Mouse (Mus musculus): ENCODE data around the gene Dpp4. TPM values are rescaled to one million over a fixed set of nuclear protein-coding genes. Genes with fewer than 3 reads are reported as not detected.

Gene Dpp4
- polyA plus RNA-seq, 1 experiment from 2014 or later = 0.88 TPM

GRCm38 (mm10) chr2:62382440-62382839 is 29.6 kb downstream of the Dpp4 start:
- no peaks in the 10 kb centered on the region for H3K27me3 ChIP-seq (ENCODE audit: control insufficient read depth, insufficient read depth, low read length)
- no peaks in the 10 kb centered on the region for H3K4me1 ChIP-seq (ENCODE audit: control insufficient read depth, insufficient read depth, low read length)
- no peak overlapping the region for H3K27ac ChIP-seq (ENCODE audit: low read depth, low read length)
- 76% methylated on average over 5 of the region's 5 CpGs for WGBS
- H3K36me3 ChIP-seq (ENCODE audit: control insufficient read depth, insufficient read depth, low read length) = no peaks in the 10 kb centered on the region
- H3K9ac ChIP-seq (replicated peaks; ENCODE audit: low read depth, low read length) = no peak overlapping the region
- no peak overlapping the region for H3K4me3 ChIP-seq (ENCODE audit: low read depth, low read length)
- no peak for ATAC-seq (ENCODE audit: low read depth)
- no peaks in the 10 kb centered on the region for H3K9me3 ChIP-seq (ENCODE audit: control insufficient read depth, low read length)
- no peak overlapping the region for H3K4me2 ChIP-seq (ENCODE audit: low read depth, low read length)

- ATAC-seq (ENCODE audit: low read depth) = no peak
Measured at GRCm38 (mm10) chr2:62381756-62382155, 30.3 kb downstream of the Dpp4 start.

GRCm38 (mm10) chr2:62373692-62374091 is 38.3 kb downstream of the Dpp4 start:
- no peak overlapping the region for H3K4me3 ChIP-seq (ENCODE audit: low read depth, low read length)
- WGBS = 78% methylated on average over 11 of the region's 11 CpGs
- no peak overlapping the region for H3K4me2 ChIP-seq (ENCODE audit: low read depth, low read length)

More at GRCm38 (mm10) chr2:62381756-62382155, 30.3 kb downstream of the Dpp4 start:
- no peak overlapping the region for H3K9ac ChIP-seq (replicated peaks; ENCODE audit: low read depth, low read length)
- H3K4me1 ChIP-seq (ENCODE audit: control insufficient read depth, insufficient read depth, low read length) = no peaks in the 10 kb centered on the region
- WGBS = 85% methylated on average over 6 of the region's 6 CpGs
- no peak overlapping the region for H3K27ac ChIP-seq (ENCODE audit: low read depth, low read length)
- H3K27me3 ChIP-seq (ENCODE audit: control insufficient read depth, insufficient read depth, low read length) = no peaks in the 10 kb centered on the region
- no peaks in the 10 kb centered on the region for H3K36me3 ChIP-seq (ENCODE audit: control insufficient read depth, insufficient read depth, low read length)
- H3K4me2 ChIP-seq (ENCODE audit: low read depth, low read length) = no peak overlapping the region
- H3K9me3 ChIP-seq (ENCODE audit: control insufficient read depth, low read length) = no peaks in the 10 kb centered on the region
- H3K4me3 ChIP-seq (ENCODE audit: low read depth, low read length) = no peak overlapping the region

DNA sequence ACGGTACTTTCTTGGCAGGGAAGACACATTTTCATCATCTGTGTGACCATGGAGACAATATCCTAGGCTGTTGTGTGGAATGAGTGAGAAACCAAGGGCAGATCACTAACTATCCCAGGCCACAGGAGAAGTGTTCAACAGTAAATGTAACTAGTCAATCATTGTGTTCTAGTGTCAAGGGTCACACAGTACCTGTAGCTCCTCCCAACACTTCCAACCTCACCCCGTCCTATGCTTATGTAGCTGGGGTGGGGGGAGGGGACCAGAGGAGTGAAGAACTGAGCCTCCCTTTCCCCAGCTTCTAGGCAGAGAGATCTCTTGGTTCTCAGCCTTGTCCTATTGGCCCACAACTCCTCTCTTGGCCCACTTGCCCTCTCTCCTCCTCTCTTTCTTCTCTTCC is 42.0 kb downstream of the Dpp4 start:
- Histone ChIP-seq H3K4me3 (ENCODE audit: low read depth, low read length) (no peak overlapping the region), H3K36me3 (ENCODE audit: control insufficient read depth, insufficient read depth, low read length) (no peaks in the 10 kb centered on the region), H3K9ac (replicated peaks; ENCODE audit: low read depth, low read length) (no peak overlapping the region), H3K9me3 (ENCODE audit: control insufficient read depth, low read length) (no peaks in the 10 kb centered on the region), H3K27ac (ENCODE audit: low read depth, low read length) (no peak overlapping the region), H3K4me2 (ENCODE audit: low read depth, low read length) (no peak overlapping the region), H3K27me3 (ENCODE audit: control insufficient read depth, insufficient read depth, low read length) (no peaks in the 10 kb centered on the region), H3K4me1 (ENCODE audit: control insufficient read depth, insufficient read depth, low read length) (no peaks in the 10 kb centered on the region)
- WGBS = 79% methylated on average over 2 of the region's 2 CpGs
- ATAC-seq (ENCODE audit: low read depth) = no peak

More at GRCm38 (mm10) chr2:62373692-62374091, 38.3 kb downstream of the Dpp4 start:
- H3K27me3 ChIP-seq (ENCODE audit: control insufficient read depth, insufficient read depth, low read length) = no peaks in the 10 kb centered on the region
- H3K9me3 ChIP-seq (ENCODE audit: control insufficient read depth, low read length) = no peaks in the 10 kb centered on the region
- no peak overlapping the region for H3K27ac ChIP-seq (ENCODE audit: low read depth, low read length)
- no peak for ATAC-seq (ENCODE audit: low read depth)
- no peak overlapping the region for H3K9ac ChIP-seq (replicated peaks; ENCODE audit: low read depth, low read length)
- H3K4me1 ChIP-seq (ENCODE audit: control insufficient read depth, insufficient read depth, low read length) = no peaks in the 10 kb centered on the region
- H3K36me3 ChIP-seq (ENCODE audit: control insufficient read depth, insufficient read depth, low read length) = no peaks in the 10 kb centered on the region

DNA sequence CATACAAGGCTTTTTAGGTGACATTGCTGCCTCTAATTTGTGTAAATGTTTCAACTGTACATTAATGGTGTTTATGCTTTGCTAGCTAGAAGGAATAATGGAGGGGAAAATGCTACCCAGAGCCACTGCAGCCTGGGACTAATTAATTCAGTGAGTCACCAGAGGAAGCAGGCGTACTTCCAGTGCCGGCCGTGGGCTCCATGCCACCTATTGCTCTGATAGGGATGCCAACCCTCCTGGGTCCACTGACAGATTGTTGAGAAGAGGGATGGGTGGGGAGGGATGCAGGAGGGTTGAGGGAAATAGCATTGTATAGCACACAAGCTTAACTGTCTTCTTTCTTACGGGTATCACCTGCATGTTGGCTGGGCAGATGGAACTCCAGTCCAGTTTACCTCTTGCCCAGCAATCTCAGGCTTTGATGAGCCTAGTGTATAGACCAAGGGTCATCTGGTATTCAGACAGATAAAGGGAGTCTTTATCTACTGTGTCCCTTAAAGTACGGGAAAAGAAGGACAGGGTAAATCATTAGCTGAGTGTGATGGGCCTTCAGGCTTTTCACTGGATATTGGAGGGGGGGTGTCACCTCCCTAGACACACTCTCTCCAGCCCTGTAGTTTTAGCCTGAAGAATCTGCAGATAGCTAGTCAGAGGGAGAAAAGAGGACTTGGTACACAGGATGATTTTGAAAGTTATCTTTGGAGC is 43.5 kb downstream of the Dpp4 start:
- Histone ChIP-seq H3K4me1 (ENCODE audit: control insufficient read depth, insufficient read depth, low read length) (no peaks in the 10 kb centered on the region), H3K27ac (ENCODE audit: low read depth, low read length) (no peak overlapping the region), H3K9me3 (ENCODE audit: control insufficient read depth, low read length) (no peaks in the 10 kb centered on the region), H3K9ac (replicated peaks; ENCODE audit: low read depth, low read length) (no peak overlapping the region), H3K36me3 (ENCODE audit: control insufficient read depth, insufficient read depth, low read length) (no peaks in the 10 kb centered on the region), H3K27me3 (ENCODE audit: control insufficient read depth, insufficient read depth, low read length) (no peaks in the 10 kb centered on the region), H3K4me3 (ENCODE audit: low read depth, low read length) (no peak overlapping the region), H3K4me2 (ENCODE audit: low read depth, low read length) (no peak overlapping the region)
- WGBS = 66% methylated on average over 5 of the region's 5 CpGs
- no peak for ATAC-seq (ENCODE audit: low read depth)

GRCm38 (mm10) chr2:62363606-62364005 is 48.4 kb downstream of the Dpp4 start:
- Histone ChIP-seq H3K36me3 (ENCODE audit: control insufficient read depth, insufficient read depth, low read length) (no peaks in the 10 kb centered on the region), H3K4me3 (ENCODE audit: low read depth, low read length) (no peak overlapping the region), H3K9ac (replicated peaks; ENCODE audit: low read depth, low read length) (no peak overlapping the region), H3K27me3 (ENCODE audit: control insufficient read depth, insufficient read depth, low read length) (no peaks in the 10 kb centered on the region), H3K4me2 (ENCODE audit: low read depth, low read length) (no peak overlapping the region), H3K9me3 (ENCODE audit: control insufficient read depth, low read length) (no peaks in the 10 kb centered on the region), H3K4me1 (ENCODE audit: control insufficient read depth, insufficient read depth, low read length) (no peaks in the 10 kb centered on the region), H3K27ac (ENCODE audit: low read depth, low read length) (no peak overlapping the region)
- WGBS = 92% methylated on average over 4 of the region's 4 CpGs
- no peak for ATAC-seq (ENCODE audit: low read depth)

DNA sequence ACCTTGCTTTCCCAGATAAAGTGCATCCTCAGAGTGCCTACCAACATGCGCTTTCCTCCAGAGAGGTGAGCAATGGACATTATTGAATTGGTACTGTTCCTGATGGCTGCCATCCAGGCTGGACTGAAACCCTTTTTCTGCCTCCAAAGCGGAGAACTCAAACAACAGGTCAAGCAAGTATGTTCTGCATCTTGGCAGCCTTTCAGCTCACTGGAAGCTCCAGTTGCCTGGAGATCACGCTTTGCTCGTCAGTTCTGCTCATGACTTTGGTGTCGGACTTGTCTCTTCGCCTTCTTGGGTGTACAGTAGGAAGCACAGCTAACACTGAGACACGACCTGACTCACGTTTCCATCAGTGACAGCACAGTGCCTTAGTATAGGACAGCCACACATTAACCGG is 49.8 kb downstream of the Dpp4 start:
- no peaks in the 10 kb centered on the region for H3K9me3 ChIP-seq (ENCODE audit: control insufficient read depth, low read length)
- H3K4me1 ChIP-seq (ENCODE audit: control insufficient read depth, insufficient read depth, low read length) = no peaks in the 10 kb centered on the region
- H3K27ac ChIP-seq (ENCODE audit: low read depth, low read length) = no peak overlapping the region
- no peak overlapping the region for H3K4me2 ChIP-seq (ENCODE audit: low read depth, low read length)
- H3K4me3 ChIP-seq (ENCODE audit: low read depth, low read length) = no peak overlapping the region
- H3K36me3 ChIP-seq (ENCODE audit: control insufficient read depth, insufficient read depth, low read length) = no peaks in the 10 kb centered on the region
- no peaks in the 10 kb centered on the region for H3K27me3 ChIP-seq (ENCODE audit: control insufficient read depth, insufficient read depth, low read length)
- no peak overlapping the region for H3K9ac ChIP-seq (replicated peaks; ENCODE audit: low read depth, low read length)
- WGBS = 93% methylated on average over 9 of the region's 9 CpGs
- no peak for ATAC-seq (ENCODE audit: low read depth)

GRCm38 (mm10) chr2:62361514-62361913 is 50.5 kb downstream of the Dpp4 start:
- Histone ChIP-seq H3K4me3 (ENCODE audit: low read depth, low read length) (no peak overlapping the region), H3K4me2 (ENCODE audit: low read depth, low read length) (no peak overlapping the region)
- ATAC-seq (ENCODE audit: low read depth) = no peak

GRCm38 (mm10) chr2:62360872-62361271 is 51.2 kb downstream of the Dpp4 start:
- Histone ChIP-seq H3K27ac (ENCODE audit: low read depth, low read length) (no peak overlapping the region), H3K4me3 (ENCODE audit: low read depth, low read length) (no peak overlapping the region), H3K9ac (replicated peaks; ENCODE audit: low read depth, low read length) (no peak overlapping the region), H3K4me2 (ENCODE audit: low read depth, low read length) (no peak overlapping the region), H3K9me3 (ENCODE audit: control insufficient read depth, low read length) (no peaks in the 10 kb centered on the region), H3K4me1 (ENCODE audit: control insufficient read depth, insufficient read depth, low read length) (no peaks in the 10 kb centered on the region), H3K36me3 (ENCODE audit: control insufficient read depth, insufficient read depth, low read length) (no peaks in the 10 kb centered on the region), H3K27me3 (ENCODE audit: control insufficient read depth, insufficient read depth, low read length) (no peaks in the 10 kb centered on the region)
- 90% methylated on average over 6 of the region's 6 CpGs for WGBS
- no peak for ATAC-seq (ENCODE audit: low read depth)

More at GRCm38 (mm10) chr2:62361514-62361913, 50.5 kb downstream of the Dpp4 start:
- Histone ChIP-seq H3K27me3 (ENCODE audit: control insufficient read depth, insufficient read depth, low read length) (no peaks in the 10 kb centered on the region), H3K36me3 (ENCODE audit: control insufficient read depth, insufficient read depth, low read length) (no peaks in the 10 kb centered on the region), H3K9me3 (ENCODE audit: control insufficient read depth, low read length) (no peaks in the 10 kb centered on the region), H3K27ac (ENCODE audit: low read depth, low read length) (no peak overlapping the region), H3K4me1 (ENCODE audit: control insufficient read depth, insufficient read depth, low read length) (no peaks in the 10 kb centered on the region), H3K9ac (replicated peaks; ENCODE audit: low read depth, low read length) (no peak overlapping the region)
- WGBS = 82% methylated on average over 3 of the region's 3 CpGs

Measured in neural tube, embryonic 14.5 days (tissue).